Mouse (Mus musculus) G1E-ER4 (cell line): ENCODE data around the gene Iqgap2. TPM values are rescaled to one million over a fixed set of nuclear protein-coding genes. Genes with fewer than 3 reads are reported as not detected.

Source experiments
- GATA1 ChIP-seq: IDR thresholded peaks from one replicate; pipeline ENCODE4 v1.8.0; 2012; ENCODE audit warnings: low read length, inconsistent platforms
- polyA plus RNA-seq: library from polyadenylated mRNA; stranded (reverse); fragments of >175 nt; gene quantifications from 2 replicates; pipeline ENCODE4 v1.2.3, GENCODE M21; 2012

The Iqgap2 gene
- polyA plus RNA-seq: 4.4 and 5.0 TPM in 2 replicates

DNA sequence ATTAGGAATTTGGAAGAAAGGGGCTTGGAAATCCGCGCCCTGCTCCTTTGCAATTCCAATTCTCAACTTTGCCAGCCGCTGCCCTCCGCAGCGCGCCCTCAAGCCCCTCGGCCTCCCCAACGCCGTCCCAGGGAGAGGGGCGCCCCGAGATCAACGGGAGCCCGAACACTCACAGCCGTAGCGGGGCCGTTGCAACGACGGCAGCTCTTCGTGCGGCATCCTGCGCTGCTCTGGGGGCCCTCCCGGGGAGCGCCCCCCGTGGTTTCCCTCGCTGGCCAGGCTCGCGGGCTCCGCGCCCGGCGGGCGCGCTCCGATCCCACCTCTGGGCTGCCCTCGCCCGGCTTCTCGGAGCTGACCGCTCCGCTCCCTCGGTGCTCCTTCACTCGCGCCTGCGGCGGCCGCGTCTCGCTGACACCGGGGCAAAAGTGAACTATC, at the start of gene Iqgap2:
Gene Iqgap2, minus strand, starts transcription at position 432 of the 435 bp plus-strand sequence.
- no peak for TF ChIP-seq GATA1

DNA sequence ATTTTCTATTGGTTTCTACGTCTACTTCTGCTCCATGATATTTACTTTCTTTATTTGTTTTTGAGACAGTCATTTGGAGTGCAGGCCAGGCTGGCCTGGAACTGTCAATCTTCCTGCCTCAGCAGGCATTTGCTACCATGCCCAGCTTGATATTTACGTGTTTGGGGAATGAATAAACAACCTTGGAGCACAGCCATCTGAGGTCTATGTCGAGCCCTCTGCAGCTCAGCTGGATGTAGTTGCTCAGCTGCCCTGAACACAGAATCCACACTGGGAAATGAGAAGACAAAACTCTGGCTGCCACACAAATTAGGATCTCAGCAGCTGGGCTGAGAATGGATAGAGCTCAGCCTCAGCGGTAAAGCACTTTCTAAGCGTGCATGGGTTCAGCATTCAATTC, 49.1 kb upstream of the Iqgap2 start:
- TF ChIP-seq GATA1: no peak

DNA sequence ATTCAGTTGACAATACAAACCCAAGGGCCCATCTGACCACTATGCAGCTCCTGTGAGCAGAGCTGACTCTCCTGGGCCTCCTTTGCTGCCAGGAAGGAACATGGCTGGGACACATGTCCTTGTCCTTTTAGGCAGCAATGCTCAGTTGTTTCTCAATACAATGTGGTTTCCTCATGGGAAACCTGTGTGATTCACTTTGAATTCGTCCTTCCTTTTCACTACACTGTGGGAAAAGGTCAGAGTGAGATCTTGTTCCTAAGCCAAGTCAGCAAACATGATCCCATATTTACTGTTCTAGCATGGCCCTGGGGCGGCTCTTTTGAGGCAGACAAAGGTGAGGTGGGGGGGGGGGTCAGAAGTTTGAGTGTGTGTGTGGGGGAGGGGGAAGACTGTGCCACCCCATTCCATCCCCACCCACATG, 32.5 kb upstream of the Iqgap2 start:
- no peak for TF ChIP-seq GATA1

DNA sequence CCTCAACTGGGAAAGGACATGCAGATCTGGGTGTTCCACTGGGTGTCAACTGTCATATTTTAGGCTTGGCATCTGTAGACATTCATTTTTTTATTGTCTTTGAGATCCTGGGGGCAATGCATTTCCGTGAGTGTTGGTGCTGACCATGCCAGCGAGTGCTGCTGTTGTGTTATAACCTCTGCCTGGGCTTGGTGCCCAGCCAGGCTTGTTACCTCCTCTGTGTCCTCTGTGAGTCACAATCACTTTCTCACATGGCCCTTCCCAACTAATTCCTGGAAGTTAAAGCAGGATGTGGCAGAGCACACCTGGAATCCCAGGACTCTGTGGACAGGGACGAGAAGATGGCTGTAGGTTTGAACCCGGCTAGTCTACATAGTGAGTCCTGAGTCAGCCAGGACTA, 30.9 kb upstream of the Iqgap2 start:
- TF ChIP-seq GATA1: no peak

DNA sequence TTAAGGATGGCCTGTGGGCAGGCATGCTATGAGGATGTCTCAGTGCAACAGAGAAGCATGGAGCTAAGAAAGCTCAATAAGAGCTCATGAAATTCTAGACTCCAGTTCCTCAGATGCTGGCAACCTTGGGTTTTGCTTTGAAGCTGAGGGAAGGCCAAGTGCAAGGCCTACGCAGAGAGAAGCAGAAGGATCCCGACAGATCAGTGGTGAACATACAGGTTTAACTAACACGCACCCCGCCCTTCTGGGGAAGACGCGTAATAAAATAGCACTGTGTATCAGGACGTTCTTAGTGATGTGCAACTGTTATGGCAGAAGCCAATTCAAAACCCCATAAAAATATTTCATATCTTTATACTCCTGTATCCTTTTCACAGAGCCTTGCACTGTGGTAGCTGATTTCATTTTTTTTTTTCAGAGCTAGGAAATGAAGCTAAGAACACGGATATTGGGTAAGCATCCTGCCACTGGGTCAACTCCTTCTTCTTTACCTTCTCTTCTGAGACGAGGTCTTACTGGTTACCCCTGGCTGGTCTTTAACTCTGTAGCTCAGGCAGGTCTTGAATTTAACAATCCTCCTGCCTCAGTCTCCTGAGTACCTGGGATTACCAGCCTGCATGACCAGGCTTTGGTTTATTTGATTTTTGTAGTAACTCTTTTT, 27.0 kb upstream of the Iqgap2 start:
- peak; percentile 30 for TF ChIP-seq GATA1

DNA sequence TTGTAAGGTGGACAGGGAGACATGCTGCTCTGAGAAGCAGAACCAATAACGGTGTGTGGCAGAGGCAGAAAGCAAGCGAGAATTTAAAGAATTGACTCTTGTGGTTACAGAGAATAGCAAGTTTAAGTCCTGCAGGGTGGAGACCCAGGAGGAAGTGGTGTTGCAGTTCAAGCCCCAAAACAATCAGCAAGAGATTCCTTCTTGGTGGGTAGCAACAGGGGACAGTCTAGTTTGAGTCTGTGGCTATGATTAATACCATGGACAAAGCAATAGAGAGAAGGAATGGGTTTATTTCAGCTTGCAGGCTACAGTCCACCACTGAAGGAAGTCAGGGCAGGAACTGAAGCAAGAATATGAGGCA, 21.3 kb upstream of the Iqgap2 start:
- no peak for TF ChIP-seq GATA1

DNA sequence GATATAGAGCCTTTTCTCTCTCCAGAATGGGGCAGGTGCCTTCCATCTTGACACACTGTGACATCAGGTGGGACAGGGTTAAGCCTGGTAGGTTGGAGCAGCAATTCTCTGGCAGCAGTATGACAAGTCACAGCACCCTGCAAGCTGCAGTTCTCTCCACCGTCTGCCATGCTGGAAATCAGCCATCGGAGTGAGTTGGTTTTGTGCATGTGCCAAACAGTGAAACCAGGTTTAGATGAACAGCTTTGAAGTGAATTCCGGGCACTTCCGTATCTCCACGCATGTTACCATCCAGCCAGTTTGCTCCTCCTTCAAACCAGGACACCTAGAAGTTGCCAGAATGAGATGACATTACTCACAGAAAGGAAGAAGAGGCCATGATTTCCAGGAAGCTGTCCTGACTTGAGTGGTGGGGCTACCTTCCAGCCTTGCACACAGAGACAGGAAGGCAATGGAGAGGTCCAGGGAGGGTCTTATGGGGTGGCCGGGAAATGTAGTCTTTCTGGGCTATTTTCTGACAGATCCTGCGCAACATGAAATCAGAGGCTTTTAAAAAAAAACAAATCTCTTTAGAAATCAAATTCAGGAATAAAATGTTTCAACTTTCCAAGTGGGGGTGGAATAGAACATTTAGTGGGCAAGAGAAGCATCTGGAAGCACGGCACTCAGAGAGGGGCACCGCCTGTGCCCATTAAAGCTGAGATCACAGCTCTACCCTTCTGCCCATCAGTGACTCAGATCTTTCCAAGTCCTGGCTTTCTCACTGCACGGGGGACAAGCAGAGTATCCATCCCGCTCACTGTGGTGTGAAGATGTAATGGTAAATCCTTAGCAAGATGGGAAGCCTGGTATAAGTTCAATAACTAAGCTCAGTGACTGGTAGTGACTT, 20.7 kb upstream of the Iqgap2 start:
- no peak for TF ChIP-seq GATA1

DNA sequence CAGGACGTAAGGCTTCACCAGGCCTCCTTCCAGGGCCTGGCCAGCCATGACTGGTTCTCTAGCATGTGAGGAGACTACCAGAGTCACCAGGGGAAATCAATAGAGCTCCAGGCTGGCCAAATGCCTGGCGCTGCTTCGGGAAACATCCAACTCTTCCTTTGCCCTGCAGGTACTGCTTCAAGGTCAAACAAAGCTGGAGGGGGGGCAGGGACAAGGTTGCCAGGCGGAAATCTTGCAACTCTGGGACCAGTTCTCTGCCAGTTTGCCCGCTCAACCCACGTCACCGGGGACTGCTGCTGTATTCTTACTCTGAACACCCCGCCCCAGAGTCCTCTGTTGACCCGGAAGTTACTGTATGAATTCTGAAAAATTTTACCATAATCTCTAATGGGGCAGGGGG, 18.5 kb upstream of the Iqgap2 start:
- no peak for TF ChIP-seq GATA1

DNA sequence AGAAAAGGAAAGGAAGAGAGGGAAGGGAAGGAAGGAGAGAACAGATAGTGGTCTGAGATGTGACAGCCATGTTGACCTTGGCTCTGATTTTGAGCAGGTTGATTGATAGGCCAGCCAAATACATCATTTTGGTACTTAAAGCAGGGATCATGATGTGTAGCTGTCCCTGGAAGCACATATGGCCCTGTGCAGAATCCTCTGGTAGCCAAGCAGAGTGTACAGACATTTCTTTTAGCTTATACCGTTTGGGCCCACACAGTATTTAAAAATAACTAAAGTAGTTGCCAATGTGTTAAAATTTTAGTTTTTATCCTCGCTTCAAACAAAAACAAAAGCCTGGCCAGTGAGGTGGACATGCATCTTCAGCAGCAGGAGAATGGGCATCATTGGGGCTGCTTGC, 17.5 kb upstream of the Iqgap2 start:
- no peak for TF ChIP-seq GATA1

DNA sequence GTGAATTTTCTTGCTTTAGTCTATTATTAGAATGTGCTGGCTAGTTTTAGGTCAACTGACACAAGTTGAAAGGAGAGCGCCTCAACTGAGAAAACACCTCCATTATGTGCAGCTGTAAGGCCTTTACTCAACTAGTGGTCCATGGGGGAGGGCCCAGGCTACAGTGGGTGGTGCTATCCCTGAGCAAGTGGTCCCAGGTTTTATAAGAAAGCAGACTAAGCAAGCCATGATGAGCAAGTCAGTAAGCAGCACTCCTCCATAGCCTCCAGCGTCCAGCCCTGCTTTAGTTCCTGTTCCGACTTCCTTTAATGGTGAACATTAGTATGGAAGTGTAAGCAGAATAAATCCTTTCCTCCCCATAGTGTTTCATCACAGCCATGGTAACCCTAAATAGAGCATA, 11.0 kb upstream of the Iqgap2 start:
- TF ChIP-seq GATA1: no peak

DNA sequence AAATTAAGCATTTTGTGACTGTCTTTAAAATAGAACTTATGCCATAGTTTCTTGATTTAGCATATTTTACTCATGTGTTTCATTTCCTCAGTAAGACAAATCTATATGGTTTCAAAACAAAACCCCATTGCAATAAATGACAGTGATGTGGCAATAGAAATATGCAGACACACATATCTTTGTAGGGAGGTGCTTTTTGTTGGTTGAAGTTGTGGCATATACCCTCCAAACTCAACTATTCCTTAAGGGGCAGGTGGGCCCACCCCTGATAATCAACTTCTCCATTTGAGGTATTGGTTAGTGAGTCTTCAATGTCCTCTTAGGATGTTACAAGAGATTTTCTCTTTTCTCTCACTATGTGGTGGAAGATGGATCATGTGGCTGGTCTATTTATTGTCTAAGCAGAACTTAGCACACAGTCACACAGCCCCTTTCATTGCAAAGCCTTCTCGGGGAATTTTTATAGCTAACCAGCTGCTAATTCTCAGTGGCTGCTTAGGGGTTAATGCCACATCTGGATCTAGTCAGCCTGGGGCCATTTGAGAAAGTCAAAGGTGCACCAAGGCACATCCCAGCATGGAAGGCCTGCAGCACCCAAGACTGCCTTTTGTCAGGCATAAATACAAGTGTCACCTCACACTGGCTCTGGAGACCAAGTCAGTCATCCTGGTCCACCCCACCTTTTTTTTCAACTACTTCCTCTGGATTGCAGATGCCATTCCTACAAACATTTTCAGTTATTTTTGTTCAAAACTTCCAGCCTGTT, 8.3 kb upstream of the Iqgap2 start:
- TF ChIP-seq GATA1: no peak

DNA sequence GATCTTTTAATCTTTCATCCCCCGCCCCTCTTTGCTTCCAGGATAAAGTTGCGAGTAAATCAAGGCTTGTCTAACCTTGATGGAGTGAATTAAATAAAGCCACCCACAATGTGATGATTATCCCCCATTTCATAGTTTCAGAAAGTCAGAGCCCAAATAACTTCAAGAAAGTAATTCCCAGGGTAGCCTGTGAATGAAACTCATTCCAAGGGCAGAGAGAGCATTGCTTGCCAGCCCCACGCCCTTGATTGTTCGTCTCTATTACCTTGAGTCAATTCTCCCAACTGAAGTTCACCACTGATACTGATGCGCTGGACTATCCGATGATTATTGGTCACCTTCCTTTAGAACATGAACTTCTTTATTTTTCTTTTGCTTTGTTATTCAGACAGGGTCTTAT, 4.8 kb upstream of the Iqgap2 start:
- no peak for TF ChIP-seq GATA1

DNA sequence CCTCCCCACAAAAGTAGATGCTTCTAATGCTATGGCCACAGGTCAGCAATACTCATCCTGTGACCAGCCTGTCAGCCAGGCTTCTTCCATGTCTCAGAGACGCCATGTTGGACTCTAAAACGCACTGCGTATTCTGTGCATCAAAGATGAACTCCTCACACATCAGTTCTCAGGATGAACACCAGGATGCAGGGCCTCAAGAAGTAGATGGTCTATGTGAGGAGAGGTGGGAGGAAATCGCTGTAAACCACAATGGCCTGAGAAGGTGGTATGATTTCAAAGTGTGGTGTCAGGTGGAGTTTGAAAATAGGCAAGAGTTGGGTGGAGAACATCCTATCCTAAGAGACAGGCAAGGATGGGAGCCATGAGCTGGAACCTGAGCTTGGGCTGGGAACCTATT, 1.4 kb upstream of the Iqgap2 start:
- TF ChIP-seq GATA1: no peak

DNA sequence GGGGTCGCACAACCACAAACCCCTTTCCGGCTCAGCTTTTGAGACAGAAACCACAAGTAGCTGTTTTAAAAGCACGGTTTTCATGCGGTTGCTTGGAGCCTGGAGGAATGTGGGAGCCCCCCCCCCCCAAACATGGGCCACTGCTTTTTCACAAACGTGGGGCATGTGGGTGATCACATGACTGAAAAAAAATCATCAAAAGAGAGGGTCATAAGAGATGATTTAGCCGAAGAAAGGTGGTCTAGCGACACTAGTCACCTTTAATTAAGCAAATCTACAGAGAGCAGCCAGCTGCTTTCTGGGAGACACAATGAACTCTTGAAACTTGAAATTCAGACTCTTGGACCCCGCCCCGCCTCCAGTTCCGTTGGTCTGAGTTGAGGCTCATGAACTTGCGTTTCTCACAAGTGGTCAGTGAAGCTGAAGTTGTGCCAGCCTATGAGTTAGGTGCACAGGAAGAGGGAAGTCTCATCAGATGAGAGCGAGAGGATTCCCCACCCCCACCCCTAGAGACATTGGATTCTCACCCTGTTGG, 956 bp upstream of the Iqgap2 start:
- no peak for TF ChIP-seq GATA1

DNA sequence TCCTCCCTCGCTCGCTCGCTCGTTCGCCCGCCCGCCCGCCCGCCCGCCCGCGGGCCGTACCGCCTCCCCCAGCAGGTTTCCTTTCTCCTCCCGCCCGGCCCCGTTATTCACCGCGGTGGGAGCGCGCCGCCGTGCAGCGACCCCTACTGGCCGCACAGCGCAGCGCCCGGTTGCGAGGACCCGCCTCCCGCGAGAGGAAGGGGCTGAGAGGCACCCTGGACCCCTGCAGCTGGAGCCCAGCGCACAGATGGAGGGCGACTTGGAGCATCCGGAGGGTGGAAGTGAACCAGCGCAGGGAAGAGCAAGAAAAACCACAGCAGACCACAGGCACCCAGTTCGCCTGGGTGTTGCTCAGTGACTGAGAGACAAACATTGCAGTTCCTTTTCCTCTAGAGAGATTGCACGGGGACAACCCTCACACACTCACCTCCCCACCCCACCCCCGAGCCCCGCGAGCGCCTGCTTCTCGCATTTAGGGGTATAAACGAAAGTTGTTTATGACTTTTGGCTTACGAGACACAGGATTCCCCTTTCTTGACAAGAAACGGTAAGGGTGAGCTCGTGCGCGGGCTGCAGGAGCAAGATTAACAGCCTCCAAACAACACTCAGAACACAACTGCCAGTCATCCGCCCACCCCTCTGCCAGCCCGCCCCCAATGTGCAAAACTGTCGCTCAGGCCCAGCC, 346 bp upstream of the Iqgap2 start:
- TF ChIP-seq GATA1: no peak
